Mouse (Mus musculus) liver, embryonic 18 days (tissue): ENCODE data around the gene Egfem1. TPM values are rescaled to one million over a fixed set of nuclear protein-coding genes. Genes with fewer than 3 reads are reported as not detected.

Experiments
- polyA plus RNA-seq: library from polyadenylated mRNA; depleted of rRNA; stranded (reverse); fragments of >200 nt; gene quantifications from 2 replicates; pipeline ENCODE4 v1.2.3, GENCODE M21; 2012; rRNA removed

Gene Egfem1
- 0.25 and 0.90 TPM in 2 replicates for polyA plus RNA-seq

DNA sequence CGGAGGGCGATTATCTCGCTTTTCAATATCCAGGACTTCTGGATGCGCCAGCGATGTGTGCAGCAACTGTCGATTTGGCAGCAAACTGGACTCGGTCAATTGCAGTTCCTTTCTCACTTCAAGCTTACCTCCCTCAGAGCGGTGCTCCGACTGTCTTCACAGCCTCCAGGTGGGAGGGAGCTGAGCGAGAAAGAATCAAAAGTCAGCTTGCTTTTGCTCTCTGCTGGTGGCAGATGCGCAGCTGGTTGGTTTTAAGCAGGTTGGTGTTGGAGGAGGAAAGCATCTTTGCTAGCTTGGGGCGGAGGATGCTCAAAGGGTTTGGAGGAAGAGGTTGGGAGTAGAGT is at the start of gene Egfem1:
Egfem1 (plus strand) TSS at position 72 of the 344 bp plus-strand sequence.

Other genes with a start within 250 kb of the Egfem1 start
- not detected in 2 replicates for gene Gm1527, start 189.4 kb upstream of the Egfem1 start, polyA plus RNA-seq